Mouse (Mus musculus) liver, adult (tissue): Measurements from ENCODE around the gene Gucd1.

Experiments
- GATA4 ChIP-seq: IDR thresholded peaks from 2 replicates; pipeline ENCODE4 v1.6.1; 2014; ENCODE audit warnings: mild to moderate bottlenecking, low read length; ENCODE audit not compliant: insufficient replicate concordance

Gene Gucd1

DNA sequence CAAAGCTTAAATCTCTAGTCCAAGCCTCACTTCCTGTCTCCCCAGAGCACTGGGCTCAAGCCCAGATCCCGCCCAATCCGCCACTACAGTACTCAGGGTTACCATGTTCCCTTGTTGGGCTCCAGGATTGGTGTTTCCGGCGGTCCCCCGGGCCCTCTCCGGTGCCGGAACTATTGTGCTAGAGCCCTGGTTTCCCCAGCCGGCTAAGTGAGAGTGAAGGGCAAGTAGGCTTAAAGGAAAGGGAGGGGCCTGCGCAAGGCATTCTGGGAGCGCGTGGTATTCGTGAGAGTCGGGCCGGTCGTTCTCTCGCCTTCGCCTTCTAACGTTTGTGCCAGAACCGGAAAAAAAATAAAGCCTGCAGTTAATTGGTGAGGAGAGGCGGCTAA, at the start of gene Gucd1:
Gene Gucd1 (minus strand): TSS at position 215 of the 386 bp plus-strand sequence.
- TF ChIP-seq GATA4 = no peak

DNA sequence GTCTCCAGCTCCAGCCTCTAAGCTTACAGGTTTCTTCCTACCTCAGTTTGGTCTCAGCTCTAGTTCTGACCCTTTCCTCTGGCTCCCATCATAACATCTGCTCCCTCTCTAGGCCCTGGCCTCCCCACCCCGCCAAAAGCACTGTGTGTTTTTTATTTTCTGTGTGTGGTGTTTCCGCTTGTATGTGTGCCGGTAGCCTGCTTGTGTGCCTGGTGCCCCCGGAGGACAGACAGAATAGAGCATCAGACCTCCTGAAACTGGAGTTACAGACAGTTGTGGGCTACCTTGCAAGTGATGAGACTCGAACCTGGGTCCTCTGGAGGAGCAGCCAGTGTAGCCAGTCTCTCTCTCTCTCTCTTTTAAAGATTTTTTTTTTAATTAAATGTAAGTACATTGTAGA, 48.5 kb upstream of the Gucd1 start:
- TF ChIP-seq GATA4 = no peak

GRCm38 (mm10) chr10:75565906-75566305, 48.1 kb upstream of the Gucd1 start:
- no peak for TF ChIP-seq GATA4

DNA sequence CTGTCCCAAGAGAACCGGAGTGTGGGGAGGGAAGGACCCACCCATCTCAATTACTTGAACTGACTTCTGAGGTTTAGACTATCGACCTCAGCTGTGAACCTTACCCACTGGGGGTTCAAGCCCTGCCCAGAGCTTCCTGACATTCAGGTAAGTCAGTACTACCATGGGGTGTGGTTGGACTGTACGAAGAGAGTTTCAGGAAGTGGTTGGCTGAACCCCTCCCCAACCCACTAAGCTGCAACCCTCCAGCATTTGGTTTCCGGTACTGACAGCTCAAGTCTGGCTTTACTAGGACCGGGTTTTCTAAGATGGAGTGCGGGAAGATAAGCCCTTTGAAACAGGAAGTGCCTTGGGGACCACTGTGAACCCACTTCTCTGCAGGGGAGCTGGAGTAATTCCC, 47.7 kb upstream of the Gucd1 start:
- no peak for TF ChIP-seq GATA4

GRCm38 (mm10) chr10:75564687-75565265, 47.0 kb upstream of the Gucd1 start:
- no peak for TF ChIP-seq GATA4

GRCm38 (mm10) chr10:75562596-75562995, 44.8 kb upstream of the Gucd1 start:
- TF ChIP-seq GATA4 = no peak

- TF ChIP-seq GATA4 = no peak
These were observed 43.4 kb upstream of the Gucd1 start, which contains the start of gene Ggt1 for GRCm38 (mm10) chr10:75561071-75561654. Gene Ggt1 (plus strand): TSS chr10:75561604.

DNA sequence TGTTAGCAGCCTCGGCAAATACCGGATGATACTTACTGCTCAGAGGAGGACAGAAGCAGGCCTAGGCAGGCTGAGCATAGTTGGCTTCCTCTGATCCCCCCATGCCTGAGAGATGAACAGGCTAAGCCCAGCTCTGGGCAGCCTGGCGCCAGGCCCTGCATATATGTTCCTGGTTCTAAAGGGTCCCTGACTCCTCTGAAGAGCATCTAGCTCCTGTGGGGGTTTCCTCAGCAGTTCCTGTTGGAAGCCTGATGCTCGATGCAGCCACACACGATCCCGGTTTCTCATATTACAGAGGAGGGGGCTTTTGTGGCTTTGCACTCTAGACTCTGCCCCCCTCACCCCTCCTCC, 42.8 kb upstream of the Gucd1 start:
- no peak for TF ChIP-seq GATA4

DNA sequence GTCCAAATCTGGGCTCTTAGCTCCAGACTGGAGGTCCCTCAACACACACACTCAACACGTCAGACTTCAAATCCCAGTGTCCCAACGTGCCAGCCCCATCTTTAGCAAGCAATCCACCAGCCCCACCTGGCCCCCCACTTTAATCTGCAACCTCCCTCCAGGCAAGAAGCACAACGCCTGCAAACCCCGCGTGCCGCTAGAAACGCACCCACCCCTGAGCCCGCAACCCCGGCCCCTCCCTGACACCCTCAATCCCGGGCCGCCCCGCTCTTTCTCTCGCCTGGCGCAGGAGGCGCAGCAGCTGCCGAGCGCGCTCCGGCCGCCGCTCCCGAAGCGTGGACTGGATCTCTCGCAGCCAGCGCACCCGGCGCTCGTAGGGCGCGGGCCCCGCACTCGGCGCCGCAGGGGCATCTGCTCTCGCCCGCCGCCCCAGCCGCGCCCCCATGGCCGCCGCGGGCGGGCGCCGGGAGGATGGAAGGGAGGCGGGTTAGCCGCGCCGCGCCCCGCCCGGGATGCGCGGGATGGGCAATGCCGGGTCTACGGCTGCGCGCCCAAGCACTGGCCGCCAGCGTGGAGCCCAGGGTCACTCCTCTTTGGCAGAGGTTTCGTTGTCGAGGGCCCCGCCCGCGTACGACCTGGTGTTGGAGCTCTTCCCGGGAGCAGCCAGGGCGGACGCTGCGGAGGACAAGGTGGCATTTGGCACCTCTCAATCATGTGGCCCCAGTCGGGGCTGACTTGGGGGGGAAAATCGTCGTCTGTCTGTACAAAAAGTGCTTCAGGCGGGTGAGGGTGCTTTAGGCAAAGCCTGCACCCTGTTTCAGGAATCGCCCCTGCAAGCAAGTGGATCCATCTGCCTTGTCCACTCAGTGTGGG, 42.1 kb upstream of the Gucd1 start, which contains the start of gene Lrrc75b:
Gene Lrrc75b (minus strand): TSS at position 655 of the 873 bp plus-strand sequence.
- no peak for TF ChIP-seq GATA4

- TF ChIP-seq GATA4 = no peak
These were observed 41.4 kb upstream of the Gucd1 start for GRCm38 (mm10) chr10:75559041-75559675.

GRCm38 (mm10) chr10:75558515-75558914, 40.7 kb upstream of the Gucd1 start:
- no peak for TF ChIP-seq GATA4

DNA sequence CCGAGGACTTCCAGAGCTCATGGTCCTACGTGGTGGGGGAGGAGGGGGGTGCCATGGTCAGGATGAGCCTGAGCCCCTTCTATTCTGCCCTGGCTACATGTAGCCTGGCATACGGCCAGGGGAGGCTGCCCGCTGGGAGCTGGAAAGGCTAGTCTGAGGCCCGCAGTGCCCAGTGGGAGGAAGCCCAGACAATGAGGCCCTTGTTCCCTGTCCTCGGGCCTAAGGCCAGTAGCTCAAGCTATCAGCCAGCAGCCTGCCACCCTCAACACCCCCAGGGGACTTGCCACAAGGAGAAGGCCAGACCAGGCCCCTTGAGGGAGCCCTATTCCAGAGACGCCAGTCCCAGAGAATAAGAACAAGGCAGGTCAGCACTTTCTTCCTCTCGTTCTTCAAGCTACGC, 38.3 kb upstream of the Gucd1 start:
- TF ChIP-seq GATA4 = no peak

DNA sequence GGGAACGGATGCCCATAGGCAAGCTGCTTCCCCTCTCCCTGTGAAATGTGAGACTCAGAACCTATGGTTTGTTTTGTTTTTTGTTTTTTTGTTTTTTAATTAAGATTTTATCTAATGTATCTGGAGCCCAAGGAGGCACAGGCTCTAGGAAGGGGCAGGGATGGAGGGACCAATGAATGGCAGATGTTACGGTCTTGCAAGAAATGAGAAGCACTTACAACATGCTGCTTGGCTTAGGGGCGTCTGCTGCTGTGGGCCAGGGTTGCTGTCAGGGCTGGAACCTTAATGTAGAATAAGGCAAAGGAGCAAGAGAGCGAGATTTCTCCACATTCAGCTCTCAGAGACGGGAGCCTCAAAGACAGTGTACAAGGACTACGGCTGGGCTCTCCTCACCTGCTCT, 37.8 kb upstream of the Gucd1 start:
- TF ChIP-seq GATA4 = no peak

DNA sequence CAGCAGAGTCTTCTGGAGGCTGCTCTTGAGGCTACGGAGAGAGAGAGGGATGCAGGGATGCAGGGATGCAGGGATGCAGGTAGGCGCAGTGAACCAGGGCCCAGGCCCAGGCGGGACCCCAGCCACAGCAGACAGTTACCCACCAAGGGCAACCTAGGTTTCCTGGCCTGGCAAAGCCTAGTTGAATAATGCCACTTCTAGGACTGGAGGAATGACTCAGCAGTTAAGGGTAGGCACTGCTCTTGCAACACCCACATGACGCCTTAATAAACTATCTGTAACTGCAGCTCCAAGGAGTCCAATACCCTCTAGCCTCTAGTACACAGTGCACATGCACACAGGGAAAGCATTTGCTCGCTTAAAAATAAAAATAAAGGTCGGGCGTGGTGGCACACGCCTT, 36.3 kb upstream of the Gucd1 start:
- TF ChIP-seq GATA4 = no peak

- no peak for TF ChIP-seq GATA4
These were observed 35.1 kb upstream of the Gucd1 start for GRCm38 (mm10) chr10:75552701-75553450.
